In the genomic region with DNA sequence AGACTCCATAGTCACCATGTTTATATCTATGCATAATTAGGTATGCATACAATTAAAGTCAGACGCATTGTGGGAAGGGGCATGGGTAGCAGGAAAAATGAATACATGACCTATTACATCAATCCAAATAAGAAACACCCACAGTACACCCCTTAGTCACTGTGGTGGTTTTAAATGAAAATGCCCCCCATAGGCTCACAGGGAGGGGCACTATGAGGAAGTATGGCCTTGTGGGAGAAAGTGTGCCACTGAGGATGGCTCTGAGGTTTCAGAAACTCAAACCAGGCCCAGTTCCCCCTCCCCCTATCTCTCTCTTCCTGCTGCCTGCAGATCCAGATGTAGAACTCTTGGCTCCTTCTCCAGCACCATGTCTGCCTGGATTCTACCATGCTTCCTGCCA, we compare ENCODE assay signal across 23 mouse cellular contexts. TPM values are rescaled to one million over a fixed set of nuclear protein-coding genes. Genes with fewer than 3 reads are reported as not detected.
"Had no signal": no experiment of that assay in that cellular context is flagged by ENCODE, and none has a peak within 500 bp of the region (broad histone marks: within the 10 kb centered on the region; RNA-seq: fewer than 3 reads in every experiment).

No protein-coding gene starts in this region.

- ATAC-seq: midbrain, embryonic 15.5 days had no signal

- H3K9me3 ChIP-seq: megakaryocyte, embryonic 14.5 days; midbrain, embryonic 12.5 days; midbrain, embryonic 15.5 days; neural tube, embryonic 12.5 days had no signal

- DNase-seq: lung, adult 18-20 months; lung, embryonic 14.5 days; lung, postnatal 10 days; lung, postnatal 4 days; right cerebral cortex, postnatal 14 days; spleen, adult 18-20 months; thymus, adult 2 months; thymus, postnatal 25 days; thymus, postnatal 4 days had no signal

- H3K4me2 ChIP-seq: lung, embryonic 14.5 days; midbrain, embryonic 12.5 days; midbrain, embryonic 15.5 days; neural tube, embryonic 12.5 days had no signal

- H3K27ac ChIP-seq: liver, embryonic 14.5 days; midbrain, embryonic 12.5 days; midbrain, embryonic 15.5 days; neural tube, embryonic 12.5 days had no signal

- H3K4me3 ChIP-seq: megakaryocyte, embryonic 14.5 days; midbrain, embryonic 12.5 days; midbrain, embryonic 15.5 days; neural tube, embryonic 12.5 days had no signal

- H3K4me1 ChIP-seq: midbrain, embryonic 12.5 days; midbrain, embryonic 15.5 days; neural tube, embryonic 12.5 days had no signal

- H3K36me3 ChIP-seq: midbrain, embryonic 12.5 days; midbrain, embryonic 15.5 days; neural tube, embryonic 12.5 days had no signal

- H3K9ac ChIP-seq: liver, embryonic 14.5 days; lung, embryonic 14.5 days; midbrain, embryonic 12.5 days; midbrain, embryonic 15.5 days; neural tube, embryonic 12.5 days had no signal

RNA-seq across cellular contexts. Expression of a gene that starts 2.5 kb away (rescaled TPM):
- total RNA-seq: monocyte, adult 5-6 weeks; neutrophil, adult 5-6 weeks had no signal
- polyA plus RNA-seq: liver, embryonic 14.5 days; lung, embryonic 14.5 days; lung, embryonic 16.5 days; midbrain, embryonic 12.5 days; midbrain, postnatal 0 days; neural tube, embryonic 12.5 days; neural tube, embryonic 14.5 days had no signal

RNA-seq across cellular contexts. Expression of a gene that starts 14.2 kb away (rescaled TPM):
- total RNA-seq: midbrain, postnatal 0 days; monocyte, adult 5-6 weeks; neutrophil, adult 5-6 weeks had no signal
- polyA plus RNA-seq: liver, embryonic 14.5 days; liver, embryonic 16.5 days; lung, embryonic 14.5 days; lung, embryonic 16.5 days; midbrain, embryonic 12.5 days; midbrain, embryonic 15.5 days; midbrain, postnatal 0 days; neural tube, embryonic 12.5 days; neural tube, embryonic 14.5 days; stomach, embryonic 14.5 days; stomach, embryonic 16.5 days; urinary bladder, adult 2 months had no signal

RNA-seq across cellular contexts. Expression of a gene that starts 20.8 kb away (rescaled TPM):
- total RNA-seq: monocyte, adult 5-6 weeks; neutrophil, adult 5-6 weeks had no signal
- polyA plus RNA-seq: liver, embryonic 14.5 days; liver, embryonic 16.5 days; lung, embryonic 14.5 days; lung, embryonic 16.5 days; midbrain, embryonic 12.5 days; midbrain, embryonic 15.5 days; midbrain, postnatal 0 days; neural tube, embryonic 12.5 days; neural tube, embryonic 14.5 days; stomach, embryonic 14.5 days; urinary bladder, adult 2 months had no signal

RNA-seq across cellular contexts. Expression of a gene that starts 52.4 kb away (rescaled TPM):
- total RNA-seq: monocyte, adult 5-6 weeks; neutrophil, adult 5-6 weeks had no signal
